Mouse (Mus musculus) lung, embryonic 14.5 days (tissue): ENCODE data around the gene Serpina11. TPM values are rescaled to one million over a fixed set of nuclear protein-coding genes. Genes with fewer than 3 reads are reported as not detected.

ENCODE experiments used
- ATAC-seq: fragments of 200-750 bp; cut with Nextera tagmentation; 2 replicates; pipeline ENCODE4 v1.8.0; 2017; ENCODE audit warnings: mild to moderate bottlenecking, moderate TSS enrichment, moderate library complexity; ENCODE audit not compliant: insufficient read depth
- DNase-seq: peaks from one replicate; pipeline ENCODE4 v3.0.0-alpha.2; 2015
- H3K27ac ChIP-seq: fragments of 300-500 bp; sonication (generic); 2 replicates; pipeline ENCODE4 v1.5.1; 2014; ENCODE audit warnings: low read depth, mild to moderate bottlenecking, moderate library complexity
- H3K27me3 ChIP-seq: fragments of 300-500 bp; sonication (generic); 2 replicates; pipeline ENCODE4 v1.6.1; 2014; ENCODE audit warnings: low read length, control low read depth; ENCODE audit not compliant: insufficient read depth
- H3K36me3 ChIP-seq: fragments of 300-500 bp; sonication (generic); 2 replicates; pipeline ENCODE4 v1.6.1; 2014; ENCODE audit warnings: control low read depth; ENCODE audit not compliant: insufficient read depth
- H3K4me1 ChIP-seq: fragments of 300-500 bp; sonication (generic); 2 replicates; pipeline ENCODE4 v1.6.1; 2014; ENCODE audit warnings: antibody characterized with exemption, control low read depth; ENCODE audit not compliant: insufficient read depth
- H3K4me2 ChIP-seq: fragments of 300-500 bp; sonication (generic); 2 replicates; pipeline ENCODE4 v1.6.1; 2014; ENCODE audit warnings: mild to moderate bottlenecking
- H3K4me3 ChIP-seq: fragments of 300-500 bp; sonication (generic); 2 replicates; pipeline ENCODE4 v1.5.1; 2014; ENCODE audit warnings: low read depth, low read length
- H3K9ac ChIP-seq: fragments of 300-500 bp; sonication (generic); 2 replicates; pipeline ENCODE4 v1.6.1; 2014
- H3K9me3 ChIP-seq: fragments of 300-500 bp; sonication (generic); 2 replicates; pipeline ENCODE4 v1.6.1; 2016; ENCODE audit warnings: low read depth, low read length, control low read depth
- CTCF ChIP-seq: IDR thresholded peaks from 2 replicates; pipeline ENCODE4 v1.5.1; 2016; ENCODE audit warnings: antibody characterized with exemption, low read depth
- WGBS: fragments of 180-500 bp; shearing (Covaris S2); extraction: QIAGEN DNeasy Blood & Tissue Kit; methylation state at CpG from one replicate; pipeline ENCODE4 v1.1.7; 2014; 5-methylcytosine and 5-hydroxymethylcytosine counted together
- polyA plus RNA-seq: library from polyadenylated mRNA; unstranded; fragments of >200 nt; fragmentation: Nextera tagmentation; extraction: Ambion mirVana; gene quantifications from 2 replicates; pipeline ENCODE4 v1.2.1, GENCODE M21; 2014

Gene Serpina11
- polyA plus RNA-seq, 1 experiment from 2014 or later: not detected

- H3K4me3 ChIP-seq: no peak overlapping the region
- H3K4me1 ChIP-seq: no peaks in the 10 kb centered on the region
- no peak overlapping the region for H3K4me2 ChIP-seq
- H3K27ac ChIP-seq: no peak overlapping the region
- H3K27me3 ChIP-seq: no peaks in the 10 kb centered on the region
- no peak for DNase-seq
- WGBS: 53% methylated on average over 3 of the region's 3 CpGs
- H3K9me3 ChIP-seq: no peaks in the 10 kb centered on the region
- no peaks in the 10 kb centered on the region for H3K36me3 ChIP-seq
- no peak for TF ChIP-seq CTCF
- ATAC-seq: no peak
- H3K9ac ChIP-seq: no peak overlapping the region
Observed at GRCm38 (mm10) chr12:103977060-103977459, 12.7 kb downstream of the Serpina11 start.

DNA sequence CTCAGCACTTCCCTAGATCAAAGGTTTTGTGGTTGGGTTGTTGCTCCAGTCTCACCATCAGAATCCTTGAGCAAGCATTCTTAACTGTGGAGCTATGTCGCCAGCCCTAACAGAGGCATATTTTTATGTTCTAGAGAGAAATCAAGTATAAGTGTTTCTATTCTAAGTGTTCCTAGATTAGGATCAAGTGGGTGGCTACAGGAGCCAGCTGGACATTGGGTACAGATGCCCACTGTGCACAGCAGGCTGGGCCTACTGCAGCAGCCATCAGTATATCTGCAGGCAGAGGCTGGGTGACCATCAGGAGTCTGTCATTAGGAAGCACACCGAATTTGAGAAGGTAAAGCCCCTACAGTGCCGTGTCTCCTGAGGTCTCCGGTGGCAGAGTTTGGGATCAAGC is 18.7 kb downstream of the Serpina11 start:
- H3K27me3 ChIP-seq: no peaks in the 10 kb centered on the region
- no peak overlapping the region for H3K4me2 ChIP-seq
- no peak for TF ChIP-seq CTCF
- no peak overlapping the region for H3K27ac ChIP-seq
- H3K9ac ChIP-seq: no peak overlapping the region
- no peaks in the 10 kb centered on the region for H3K9me3 ChIP-seq
- H3K36me3 ChIP-seq: no peaks in the 10 kb centered on the region
- no peak for ATAC-seq
- DNase-seq: no peak
- H3K4me3 ChIP-seq: no peak overlapping the region
- WGBS: 89% methylated on average over 4 of the region's 4 CpGs
- no peaks in the 10 kb centered on the region for H3K4me1 ChIP-seq

DNA sequence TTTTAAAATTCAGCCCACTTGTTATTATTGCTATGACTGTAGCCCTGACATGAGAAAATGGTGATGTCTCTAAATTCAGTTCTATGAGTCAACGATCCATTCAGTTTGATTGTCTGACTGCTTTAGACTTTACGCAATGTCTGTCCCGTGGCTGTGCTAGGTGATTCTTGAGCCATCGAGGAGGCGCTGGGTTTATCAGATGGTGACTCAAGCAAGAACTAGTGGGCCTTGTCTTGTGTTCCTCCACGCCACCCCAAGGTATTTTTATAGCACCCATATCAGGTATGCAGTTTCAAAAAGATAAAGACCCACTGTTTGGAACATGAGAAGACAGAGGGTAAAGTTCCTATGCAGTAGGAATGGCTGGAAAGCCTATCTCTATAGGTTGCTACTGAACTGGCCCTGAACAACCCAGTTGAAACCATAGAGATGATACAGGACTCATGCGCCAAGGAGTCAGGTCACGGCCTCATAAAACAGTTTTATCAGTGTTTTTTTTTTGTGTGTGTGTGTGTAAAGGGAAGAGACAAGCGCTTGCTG is 20.1 kb downstream of the Serpina11 start:
- ATAC-seq (no peak), DNase-seq (no peak)
- Histone ChIP-seq H3K36me3 (no peaks in the 10 kb centered on the region), H3K9ac (no peak overlapping the region), H3K4me1 (no peaks in the 10 kb centered on the region), H3K9me3 (no peaks in the 10 kb centered on the region), H3K4me3 (no peak overlapping the region), H3K27me3 (no peaks in the 10 kb centered on the region), H3K27ac (no peak overlapping the region), H3K4me2 (no peak overlapping the region)
- 89% methylated on average over 9 of the region's 9 CpGs for WGBS
- no peak for TF ChIP-seq CTCF

- 64% methylated on average over 3 of the region's 3 CpGs for WGBS
- Histone ChIP-seq H3K9ac (no peak overlapping the region), H3K27me3 (no peaks in the 10 kb centered on the region), H3K4me2 (no peak overlapping the region), H3K4me1 (no peaks in the 10 kb centered on the region), H3K4me3 (no peak overlapping the region), H3K36me3 (no peaks in the 10 kb centered on the region), H3K9me3 (no peaks in the 10 kb centered on the region), H3K27ac (no peak overlapping the region)
- DNase-seq (no peak), ATAC-seq (no peak)
- no peak for TF ChIP-seq CTCF
Observed at GRCm38 (mm10) chr12:103966761-103967160, 23.0 kb downstream of the Serpina11 start.

- H3K9me3 ChIP-seq: no peaks in the 10 kb centered on the region
- no peak for ATAC-seq
- H3K36me3 ChIP-seq: no peaks in the 10 kb centered on the region
- DNase-seq: no peak
- no peaks in the 10 kb centered on the region for H3K27me3 ChIP-seq
- no peaks in the 10 kb centered on the region for H3K4me1 ChIP-seq
- no peak overlapping the region for H3K4me2 ChIP-seq
- H3K4me3 ChIP-seq: no peak overlapping the region
- H3K27ac ChIP-seq: no peak overlapping the region
- no peak overlapping the region for H3K9ac ChIP-seq
- TF ChIP-seq CTCF: no peak
- WGBS: 89% methylated on average over 4 of the region's 4 CpGs
Observed at GRCm38 (mm10) chr12:103963288-103963687, 26.5 kb downstream of the Serpina11 start.

DNA sequence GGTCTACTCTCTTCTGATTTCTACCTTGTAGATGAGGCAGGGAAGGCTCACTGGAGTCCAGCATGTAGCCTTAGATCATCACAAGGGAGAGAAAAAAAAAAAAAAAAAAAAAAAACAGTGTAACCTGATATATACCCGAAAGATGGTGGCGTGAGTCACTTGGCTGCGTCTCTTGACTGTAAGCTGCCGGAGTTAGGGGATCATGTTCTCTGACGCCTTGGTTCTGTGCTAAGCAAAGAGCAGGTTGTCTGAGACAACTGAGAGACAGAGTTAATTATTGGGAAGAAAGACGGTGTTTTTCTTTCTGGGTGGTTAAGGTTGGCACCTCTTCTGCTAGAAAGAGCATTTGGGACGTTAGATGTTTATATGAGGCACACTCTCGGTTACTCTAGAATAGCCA is 26.9 kb downstream of the Serpina11 start:
- H3K4me1 ChIP-seq: no peaks in the 10 kb centered on the region
- H3K27ac ChIP-seq: no peak overlapping the region
- no peaks in the 10 kb centered on the region for H3K27me3 ChIP-seq
- H3K9ac ChIP-seq: no peak overlapping the region
- no peak overlapping the region for H3K4me3 ChIP-seq
- H3K4me2 ChIP-seq: no peak overlapping the region
- 59% methylated on average over 8 of the region's 8 CpGs for WGBS
- ATAC-seq (no peak), DNase-seq (no peak)
- H3K9me3 ChIP-seq: no peaks in the 10 kb centered on the region
- no peaks in the 10 kb centered on the region for H3K36me3 ChIP-seq
- no peak for TF ChIP-seq CTCF

GRCm38 (mm10) chr12:103962337-103962736 is 27.4 kb downstream of the Serpina11 start:
- no peak for TF ChIP-seq CTCF
- no peak for ATAC-seq
- Histone ChIP-seq H3K9me3 (no peaks in the 10 kb centered on the region), H3K4me3 (no peak overlapping the region), H3K4me2 (no peak overlapping the region), H3K27ac (no peak overlapping the region), H3K9ac (no peak overlapping the region), H3K36me3 (no peaks in the 10 kb centered on the region), H3K27me3 (no peaks in the 10 kb centered on the region), H3K4me1 (no peaks in the 10 kb centered on the region)
- DNase-seq: no peak
- WGBS: 88% methylated on average over 5 of the region's 5 CpGs

- Histone ChIP-seq H3K4me1 (no peaks in the 10 kb centered on the region), H3K9ac (no peak overlapping the region), H3K4me2 (no peak overlapping the region), H3K9me3 (no peaks in the 10 kb centered on the region), H3K27me3 (no peaks in the 10 kb centered on the region), H3K27ac (no peak overlapping the region), H3K36me3 (no peaks in the 10 kb centered on the region), H3K4me3 (no peak overlapping the region)
- no peak for TF ChIP-seq CTCF
- no peak for DNase-seq
- ATAC-seq: no peak
- 75% methylated on average over 1 of the region's 1 CpGs for WGBS
Observed at GRCm38 (mm10) chr12:103961716-103962115, 28.0 kb downstream of the Serpina11 start.
